Comparison of ENCODE assay signal across 17 mouse cellular contexts in genomic region chr3:41092311-41092710, GRCm38 (mm10).
"Had no signal": no experiment of that assay in that cellular context is flagged by ENCODE, and none has a peak within 500 bp of the region (broad histone marks: within the 10 kb centered on the region; RNA-seq: fewer than 3 reads in every experiment).

No protein-coding gene starts in this region.

- H3K9me3 ChIP-seq: limb, embryonic 12.5 days; liver, embryonic 15.5 days; midbrain, embryonic 10.5 days; neural tube, embryonic 15.5 days had no signal

- H3K4me3 ChIP-seq: limb, embryonic 12.5 days; liver, embryonic 15.5 days; midbrain, embryonic 10.5 days; myocyte; neural tube, embryonic 15.5 days had no signal

- ATAC-seq: hindbrain, embryonic 16.5 days; inflammation-experienced regulatory T-cells, adult 6 months had no signal

- H3K9ac ChIP-seq: limb, embryonic 12.5 days; liver, embryonic 15.5 days; lung, embryonic 14.5 days; neural tube, embryonic 15.5 days had no signal

- H3K27me3 ChIP-seq: limb, embryonic 12.5 days; liver, embryonic 15.5 days; neural tube, embryonic 15.5 days had no signal

- DNase-seq: layer of hippocampus, adult 9-11 months; layer of hippocampus, postnatal 36 days; lung, embryonic 14.5 days; lung, postnatal 10 days; lung, postnatal 4 days; midbrain, embryonic 14.5 days; spleen, adult 18-20 months; thymus, adult 2 months; thymus, postnatal 25 days had no signal

- H3K36me3 ChIP-seq: limb, embryonic 12.5 days; liver, embryonic 15.5 days; midbrain, embryonic 10.5 days; neural tube, embryonic 15.5 days had no signal

- H3K27ac ChIP-seq: limb, embryonic 12.5 days; liver, embryonic 15.5 days; midbrain, embryonic 10.5 days; neural tube, embryonic 15.5 days had no signal

- H3K4me1 ChIP-seq: limb, embryonic 12.5 days; liver, embryonic 15.5 days; midbrain, embryonic 10.5 days; neural tube, embryonic 15.5 days had no signal

- H3K4me2 ChIP-seq: limb, embryonic 12.5 days; liver, embryonic 11.5 days; liver, embryonic 15.5 days; lung, embryonic 14.5 days; neural tube, embryonic 15.5 days had no signal
